Mouse (Mus musculus): ENCODE measurements around the gene Ikzf4. TPM values are rescaled to one million over a fixed set of nuclear protein-coding genes. Genes with fewer than 3 reads are reported as not detected.
A peak's percentile ranks its signal among the peaks of the same experiment; 100 is the strongest.

Ikzf4 gene
- polyA plus RNA-seq, 1 experiment: 8.5 TPM

DNA sequence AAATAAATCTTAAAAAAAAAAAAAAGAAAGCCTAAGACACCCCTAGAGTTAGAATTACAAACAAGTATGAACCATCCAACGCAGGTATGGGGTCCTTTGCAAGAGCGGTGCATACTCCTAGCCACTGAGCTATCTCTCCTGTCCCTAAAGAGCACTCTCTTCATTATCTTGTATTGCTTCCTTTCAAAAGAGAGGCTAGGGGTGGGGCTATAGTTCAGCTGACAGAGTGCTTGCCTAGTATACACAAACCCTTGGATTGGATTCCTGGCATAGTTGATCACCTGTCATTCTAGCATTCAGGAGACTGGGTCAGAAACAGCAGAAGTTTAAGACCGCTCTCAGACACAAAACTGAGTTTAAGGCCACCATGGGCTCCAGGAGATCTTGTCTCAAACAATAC is 9.5 kb upstream of the Ikzf4 start:
- 92% methylated on average over 3 of the region's 3 CpGs for WGBS

DNA sequence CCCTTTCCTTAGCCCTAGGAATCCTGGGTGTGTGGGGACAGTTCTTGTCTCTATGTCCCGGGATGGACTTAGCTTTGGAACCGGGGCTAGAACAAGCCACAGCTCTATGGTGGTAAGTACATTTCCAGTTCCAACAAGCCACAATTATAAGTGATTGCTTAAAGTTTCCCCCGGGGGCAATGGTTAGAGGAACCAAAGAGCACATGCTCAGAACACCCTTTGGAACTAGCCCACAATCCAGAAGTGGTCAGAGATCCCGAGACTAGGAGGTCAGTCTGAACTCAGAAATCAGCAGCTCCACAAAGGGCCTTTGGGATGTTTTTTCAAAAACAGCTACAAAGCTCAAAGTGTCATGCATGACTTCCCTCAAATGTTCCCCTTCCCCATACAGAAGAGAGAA is 8.1 kb upstream of the Ikzf4 start:
- TF ChIP-seq CTCF (IDR thresholded peaks at IDR 0.05; ENCODE audit: borderline replicate concordance, insufficient read depth, low read depth, low read length): no peak
- no peak for TF ChIP-seq POLR2A (IDR thresholded peaks at IDR 0.05; ENCODE audit: borderline replicate concordance, insufficient read depth, low read length)
- 69% methylated on average over 4 of the region's 4 CpGs for WGBS
- Histone ChIP-seq H3K4me1 (ENCODE audit: control insufficient read depth, insufficient read depth, low read length) (no peaks in the 10 kb centered on the region), H3K27ac (ENCODE audit: insufficient read depth, low read length) (no peak overlapping the region), H3K27me3 (ENCODE audit: control insufficient read depth, insufficient read depth, low read length) (no peaks in the 10 kb centered on the region), H3K4me3 (replicated peaks; ENCODE audit: insufficient read depth, low read depth, low read length) (no peak overlapping the region)
- DNase-seq: no peak

More for the DNA sequence above, 9.5 kb upstream of the Ikzf4 start:
- H3K4me1 ChIP-seq (ENCODE audit: control insufficient read depth, insufficient read depth, low read length): no peaks in the 10 kb centered on the region
- no peaks in the 10 kb centered on the region for H3K27me3 ChIP-seq (ENCODE audit: control insufficient read depth, insufficient read depth, low read length)
- DNase-seq: no peak
- TF ChIP-seq POLR2A (IDR thresholded peaks at IDR 0.05; ENCODE audit: borderline replicate concordance, insufficient read depth, low read length) (no peak), CTCF (IDR thresholded peaks at IDR 0.05; ENCODE audit: borderline replicate concordance, insufficient read depth, low read depth, low read length) (no peak)
- H3K4me3 ChIP-seq (replicated peaks; ENCODE audit: insufficient read depth, low read depth, low read length): no peak overlapping the region
- no peak overlapping the region for H3K27ac ChIP-seq (ENCODE audit: insufficient read depth, low read length)

DNA sequence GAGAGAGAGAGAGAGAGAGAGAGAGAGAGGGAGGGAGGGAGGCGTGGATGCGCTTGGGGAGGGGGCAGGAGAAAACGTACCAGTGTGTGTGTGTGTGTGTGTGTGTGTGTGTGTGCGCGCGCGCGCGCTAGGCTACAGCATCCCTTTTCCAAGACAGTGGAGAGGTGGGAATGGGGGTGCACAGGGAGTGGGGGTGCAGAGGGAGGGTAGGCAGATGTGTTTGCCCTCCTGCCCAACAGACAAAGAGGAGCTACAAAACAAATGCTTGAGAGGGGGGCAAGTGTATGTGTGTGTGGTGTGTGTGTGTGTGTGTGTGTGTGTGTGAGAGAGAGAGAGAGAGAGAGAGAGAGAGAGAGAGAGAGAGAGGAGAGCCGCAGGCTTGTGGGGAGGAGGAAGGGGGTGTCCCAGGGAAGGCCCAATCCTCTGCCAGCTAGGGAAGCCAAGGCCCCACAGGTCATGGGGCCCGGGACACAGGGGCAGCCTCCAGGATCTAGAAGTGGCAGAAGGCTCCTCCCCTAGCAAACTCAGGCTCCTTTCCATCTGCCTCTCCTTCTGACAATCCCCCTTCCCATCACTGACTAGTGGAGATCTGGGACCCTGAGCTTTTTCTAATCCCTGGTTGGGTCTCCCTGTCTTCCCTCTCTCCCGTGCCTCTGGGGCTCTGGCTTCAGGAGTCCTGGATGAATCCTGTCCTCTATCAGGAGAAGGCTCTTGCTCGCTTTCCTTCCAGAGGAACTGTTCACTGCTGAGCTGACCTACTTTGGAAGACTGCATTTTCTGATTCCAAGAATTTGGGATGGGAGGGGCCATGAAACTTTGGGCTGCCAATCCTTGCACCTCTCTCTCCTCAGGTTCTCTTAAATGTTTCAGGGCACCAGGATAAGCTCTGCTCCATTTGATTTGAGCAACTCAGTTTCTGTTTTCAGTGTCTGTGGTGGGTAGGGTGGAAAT is 623 bp upstream of the Ikzf4 start:
- H3K27ac ChIP-seq (ENCODE audit: insufficient read depth, low read length): peak overlapping the region; percentile 30
- peak; percentile 41 to 54 for DNase-seq
- no peaks in the 10 kb centered on the region for H3K27me3 ChIP-seq (ENCODE audit: control insufficient read depth, insufficient read depth, low read length)
- no peak for TF ChIP-seq CTCF (IDR thresholded peaks at IDR 0.05; ENCODE audit: borderline replicate concordance, insufficient read depth, low read depth, low read length)
- no peak for TF ChIP-seq POLR2A (IDR thresholded peaks at IDR 0.05; ENCODE audit: borderline replicate concordance, insufficient read depth, low read length)
- peak overlapping the region; percentile 66 for H3K4me3 ChIP-seq (replicated peaks; ENCODE audit: insufficient read depth, low read depth, low read length)
- H3K4me1 ChIP-seq (ENCODE audit: control insufficient read depth, insufficient read depth, low read length): peaks cover 7% of the 10 kb centered on the region; the same call in 1 of the 2 replicates
- 2% methylated on average over 11 of the region's 13 CpGs for WGBS

DNA sequence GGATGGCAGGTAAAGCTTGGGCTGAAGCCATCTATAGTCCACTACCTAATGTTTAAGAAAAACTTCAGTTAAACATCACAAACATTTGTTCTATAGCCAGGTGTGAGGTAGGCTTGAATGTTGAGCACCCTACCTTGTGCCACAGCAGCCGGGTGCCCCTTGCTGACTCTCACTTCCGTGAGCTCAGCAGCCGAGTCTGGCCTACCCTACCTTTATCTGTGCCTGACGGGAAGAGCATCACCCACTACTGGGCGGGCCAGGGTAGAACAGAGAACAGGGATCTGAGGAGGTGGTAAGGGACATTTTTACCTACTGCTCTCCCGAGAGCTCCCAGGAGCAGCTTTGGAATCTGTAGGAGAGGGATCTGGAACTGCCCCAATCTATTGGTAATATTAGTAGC is 3.0 kb downstream of the Ikzf4 start:
- WGBS: 95% methylated on average over 6 of the region's 6 CpGs
- TF ChIP-seq POLR2A (IDR thresholded peaks at IDR 0.05; ENCODE audit: borderline replicate concordance, insufficient read depth, low read length) (no peak), CTCF (IDR thresholded peaks at IDR 0.05; ENCODE audit: borderline replicate concordance, insufficient read depth, low read depth, low read length) (no peak)

DNA sequence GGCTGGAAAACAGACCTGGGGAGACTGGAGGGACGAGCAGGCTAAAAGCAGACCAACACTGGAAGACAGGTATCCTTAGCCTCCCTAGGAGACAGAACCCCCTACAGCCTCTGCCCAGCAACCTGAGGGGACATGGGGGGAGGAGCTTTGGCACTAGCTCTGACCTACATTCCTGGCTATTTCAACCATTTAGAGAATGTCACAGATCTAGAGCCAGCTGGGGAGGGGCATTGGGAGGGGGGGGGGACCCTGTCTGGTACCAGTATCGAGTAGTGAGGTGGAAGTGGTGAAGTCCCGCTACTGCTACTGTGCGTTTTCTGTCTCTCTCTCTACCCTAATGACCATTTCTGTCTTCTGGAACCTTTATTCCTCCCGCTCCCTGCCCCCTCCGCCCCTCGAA is 3.9 kb downstream of the Ikzf4 start:
- Histone ChIP-seq H3K27me3 (ENCODE audit: control insufficient read depth, insufficient read depth, low read length) (no peaks in the 10 kb centered on the region), H3K27ac (ENCODE audit: insufficient read depth, low read length) (no peak overlapping the region), H3K4me1 (ENCODE audit: control insufficient read depth, insufficient read depth, low read length) (peaks cover 6% of the 10 kb centered on the region; the same call in 1 of the 2 replicates), H3K4me3 (replicated peaks; ENCODE audit: insufficient read depth, low read depth, low read length) (no peak overlapping the region)
- no peak for TF ChIP-seq POLR2A (IDR thresholded peaks at IDR 0.05; ENCODE audit: borderline replicate concordance, insufficient read depth, low read length)
- TF ChIP-seq CTCF (IDR thresholded peaks at IDR 0.05; ENCODE audit: borderline replicate concordance, insufficient read depth, low read depth, low read length): no peak
- no peak for DNase-seq
- WGBS: 73% methylated on average over 7 of the region's 7 CpGs

More for the DNA sequence above, 3.0 kb downstream of the Ikzf4 start:
- Histone ChIP-seq H3K27me3 (ENCODE audit: control insufficient read depth, insufficient read depth, low read length) (no peaks in the 10 kb centered on the region), H3K4me3 (replicated peaks; ENCODE audit: insufficient read depth, low read depth, low read length) (no peak overlapping the region), H3K4me1 (ENCODE audit: control insufficient read depth, insufficient read depth, low read length) (peaks cover 7% of the 10 kb centered on the region; the same call in 1 of the 2 replicates), H3K27ac (ENCODE audit: insufficient read depth, low read length) (no peak overlapping the region)
- DNase-seq: no peak

DNA sequence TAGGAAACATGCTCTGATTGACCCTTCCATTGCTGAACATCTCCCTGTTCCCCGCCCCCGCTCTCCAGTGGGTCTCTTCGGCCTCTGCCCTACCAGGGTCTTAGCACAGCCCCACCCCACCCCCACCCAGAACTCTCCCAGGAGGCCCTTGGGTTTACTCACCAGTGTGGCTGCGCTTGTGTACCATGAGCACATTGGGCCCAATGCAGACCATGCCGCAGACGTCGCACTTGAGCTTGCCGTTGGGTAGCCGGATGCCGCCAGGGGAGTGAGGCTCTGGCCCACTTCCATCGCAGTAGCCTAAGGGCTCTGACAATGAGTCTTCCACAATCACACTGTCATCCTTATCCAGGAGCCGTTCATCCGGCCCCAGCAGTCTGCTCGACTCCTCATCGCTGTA is 4.9 kb downstream of the Ikzf4 start:
- Histone ChIP-seq H3K27me3 (ENCODE audit: control insufficient read depth, insufficient read depth, low read length) (no peaks in the 10 kb centered on the region), H3K4me3 (replicated peaks; ENCODE audit: insufficient read depth, low read depth, low read length) (no peak overlapping the region), H3K4me1 (ENCODE audit: control insufficient read depth, insufficient read depth, low read length) (no peaks in the 10 kb centered on the region), H3K27ac (ENCODE audit: insufficient read depth, low read length) (no peak overlapping the region)
- TF ChIP-seq CTCF (IDR thresholded peaks at IDR 0.05; ENCODE audit: borderline replicate concordance, insufficient read depth, low read depth, low read length) (no peak), POLR2A (IDR thresholded peaks at IDR 0.05; ENCODE audit: borderline replicate concordance, insufficient read depth, low read length) (no peak)
- WGBS: 90% methylated on average over 15 of the region's 15 CpGs
- no peak for DNase-seq

DNA sequence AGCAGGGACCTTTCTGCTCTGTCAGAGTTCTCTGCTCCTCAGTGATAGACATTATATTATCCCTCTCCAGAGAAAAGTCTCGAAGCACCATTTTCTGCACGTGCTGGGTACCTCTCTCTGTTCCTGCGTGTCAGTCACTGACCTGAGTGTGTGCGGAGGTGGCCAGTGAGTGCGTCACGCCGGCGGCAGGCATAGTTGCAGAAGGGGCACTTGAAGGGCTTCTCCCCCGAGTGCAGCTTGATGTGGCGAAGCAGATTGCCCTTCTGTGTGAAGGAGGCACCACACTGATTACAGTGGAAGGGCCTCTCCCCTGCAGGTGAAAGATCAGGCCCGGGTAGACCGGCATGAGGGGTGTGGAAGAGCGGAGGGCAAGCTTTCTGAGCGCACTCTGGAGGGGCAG is 5.8 kb downstream of the Ikzf4 start:
- Histone ChIP-seq H3K4me1 (ENCODE audit: control insufficient read depth, insufficient read depth, low read length) (no peaks in the 10 kb centered on the region), H3K27ac (ENCODE audit: insufficient read depth, low read length) (no peak overlapping the region), H3K27me3 (ENCODE audit: control insufficient read depth, insufficient read depth, low read length) (no peaks in the 10 kb centered on the region), H3K4me3 (replicated peaks; ENCODE audit: insufficient read depth, low read depth, low read length) (no peak overlapping the region)
- 93% methylated on average over 14 of the region's 14 CpGs for WGBS
- DNase-seq: no peak
- no peak for TF ChIP-seq CTCF (IDR thresholded peaks at IDR 0.05; ENCODE audit: borderline replicate concordance, insufficient read depth, low read depth, low read length)
- TF ChIP-seq POLR2A (IDR thresholded peaks at IDR 0.05; ENCODE audit: borderline replicate concordance, insufficient read depth, low read length): no peak

DNA sequence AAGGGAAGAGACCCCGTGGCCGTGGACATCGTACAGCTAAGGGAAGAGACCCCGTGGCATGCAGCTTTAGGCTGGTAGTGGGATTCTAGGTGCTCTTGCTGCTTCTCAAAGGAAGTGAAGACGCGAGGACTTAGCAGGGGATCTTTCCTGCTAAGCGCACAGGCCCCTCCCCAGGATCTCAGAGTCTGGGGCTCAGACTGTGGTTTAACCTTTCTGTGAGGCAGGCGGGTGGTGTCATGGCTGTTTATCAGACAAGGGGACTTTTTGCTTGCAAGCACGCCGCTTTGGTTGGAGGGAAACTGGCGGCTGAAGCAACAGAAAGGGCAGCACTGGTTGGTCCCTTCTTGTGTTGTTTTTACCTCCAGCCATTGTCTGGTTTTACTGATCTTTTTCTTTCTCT is 8.8 kb downstream of the Ikzf4 start:
- Histone ChIP-seq H3K4me3 (replicated peaks; ENCODE audit: insufficient read depth, low read depth, low read length) (no peak overlapping the region), H3K4me1 (ENCODE audit: control insufficient read depth, insufficient read depth, low read length) (no peaks in the 10 kb centered on the region), H3K27me3 (ENCODE audit: control insufficient read depth, insufficient read depth, low read length) (no peaks in the 10 kb centered on the region), H3K27ac (ENCODE audit: insufficient read depth, low read length) (no peak overlapping the region)
- DNase-seq: no peak
- no peak for TF ChIP-seq POLR2A (IDR thresholded peaks at IDR 0.05; ENCODE audit: borderline replicate concordance, insufficient read depth, low read length)
- no peak for TF ChIP-seq CTCF (IDR thresholded peaks at IDR 0.05; ENCODE audit: borderline replicate concordance, insufficient read depth, low read depth, low read length)
- WGBS: 24% methylated on average over 11 of the region's 11 CpGs

Measured in cerebellum, adult 2 months (tissue).